In genomic region chr5:113735023-113735344, GRCm38 (mm10) we compare ENCODE assay signal across 8 mouse cellular contexts. TPM values are rescaled to one million over a fixed set of nuclear protein-coding genes. Genes with fewer than 3 reads are reported as not detected.
DNase-seq lines count a peak whose midpoint lies in the region; ATAC-seq and TF ChIP-seq lines count a peak whose summit lies in the region.

No protein-coding gene starts in this region.

- peak overlapping the region; percentile 97 for H3K27ac ChIP-seq in heart, embryonic 10.5 days
- H3K27ac ChIP-seq in hindbrain, embryonic 10.5 days, result peak overlapping the region; percentile 98
- peak overlapping the region; percentile 88 for H3K27ac ChIP-seq in liver, postnatal 0 days (ENCODE audit: low read depth)

- peaks cover 22% of the 10 kb centered on the region for H3K4me1 ChIP-seq in heart, embryonic 10.5 days
- H3K4me1 ChIP-seq in E14TG2a.4 (replicated peaks; ENCODE audit: low read depth, low read length), result peaks cover 74% of the 10 kb centered on the region
- peaks cover 39% of the 10 kb centered on the region for H3K4me1 ChIP-seq in hindbrain, embryonic 10.5 days (replicated peaks)
- H3K4me1 ChIP-seq in liver, postnatal 0 days (ENCODE audit: insufficient read depth), result peaks cover 15% of the 10 kb centered on the region

- no peak for TF ChIP-seq EP300 in liver, postnatal 0 days (IDR thresholded peaks at IDR 0.05; ENCODE audit: low read depth)

- H3K36me3 ChIP-seq in heart, embryonic 10.5 days, result peaks cover 25% of the 10 kb centered on the region
- peaks cover 32% of the 10 kb centered on the region for H3K36me3 ChIP-seq in E14TG2a.4 (ENCODE audit: insufficient read depth, low read length)
- H3K36me3 ChIP-seq in hindbrain, embryonic 10.5 days, result peaks cover 28% of the 10 kb centered on the region
- peaks cover 21% of the 10 kb centered on the region for H3K36me3 ChIP-seq in liver, postnatal 0 days (replicated peaks; ENCODE audit: insufficient read depth, low read length)

- no peaks in the 10 kb centered on the region for H3K27me3 ChIP-seq in heart, embryonic 10.5 days (ENCODE audit: insufficient read depth, poor library complexity, severe bottlenecking)
- H3K27me3 ChIP-seq in E14TG2a.4 (ENCODE audit: insufficient read depth, low read length), result no peaks in the 10 kb centered on the region
- no peaks in the 10 kb centered on the region for H3K27me3 ChIP-seq in hindbrain, embryonic 10.5 days (ENCODE audit: insufficient read depth, poor library complexity, severe bottlenecking)
- no peaks in the 10 kb centered on the region for H3K27me3 ChIP-seq in liver, postnatal 0 days (ENCODE audit: insufficient read depth, low read length)

- peak; percentile 55 for ATAC-seq in liver, postnatal 0 days

- peak overlapping the region; percentile 75 for H3K4me3 ChIP-seq in heart, embryonic 10.5 days
- peak overlapping the region; percentile 89 for H3K4me3 ChIP-seq in E14TG2a.4 (replicated peaks; ENCODE audit: low read length)
- H3K4me3 ChIP-seq in hindbrain, embryonic 10.5 days, result peak overlapping the region; percentile 81
- H3K4me3 ChIP-seq in liver, postnatal 0 days (ENCODE audit: low read depth, low read length), result peak overlapping the region; percentile 60

- 35% methylated on average over 7 of the region's 7 CpGs for WGBS in heart, embryonic 10.5 days
- WGBS in hindbrain, embryonic 10.5 days, result 29% methylated on average over 7 of the region's 7 CpGs
- 19% methylated on average over 7 of the region's 7 CpGs for WGBS in liver, postnatal 0 days (ENCODE audit: insufficient replicate concordance)

- DNase-seq in heart, embryonic 10.5 days (ENCODE audit: low spot score), result no peak
- no peak for DNase-seq in heart, postnatal 4 days
- DNase-seq in hindbrain, embryonic 10.5 days (ENCODE audit: low spot score), result no peak
- no peak for DNase-seq in liver, postnatal 0 days
- no peak for DNase-seq in embryo, embryonic 9.5 days (ENCODE audit: extremely low spot score)
- no peak for DNase-seq in ovary, postnatal 10 days (ENCODE audit: low spot score)
- no peak for DNase-seq in left cerebral cortex, adult 11 months (ENCODE audit: low spot score)

- H3K9ac ChIP-seq in liver, postnatal 0 days (replicated peaks), result peak overlapping the region; percentile 59

- TF ChIP-seq CTCF in E14TG2a.4 (conservative IDR thresholded peaks at IDR 0.05; ENCODE audit: low read length), result no peak
- TF ChIP-seq CTCF in liver, postnatal 0 days (IDR thresholded peaks at IDR 0.05; ENCODE audit: low read depth), result no peak

- H3K4me2 ChIP-seq in liver, postnatal 0 days (ENCODE audit: low read depth, low read length), result peak overlapping the region; percentile 88

- no peaks in the 10 kb centered on the region for H3K9me3 ChIP-seq in heart, embryonic 10.5 days
- no peaks in the 10 kb centered on the region for H3K9me3 ChIP-seq in E14TG2a.4 (ENCODE audit: low read length)
- H3K9me3 ChIP-seq in hindbrain, embryonic 10.5 days, result no peaks in the 10 kb centered on the region
- H3K9me3 ChIP-seq in liver, postnatal 0 days (ENCODE audit: low read length), result no peaks in the 10 kb centered on the region

RNA-seq across cellular contexts. Expression of gene Ficd, which starts 0.6 kb away (rescaled TPM):
- polyA plus RNA-seq in heart, embryonic 10.5 days (2016; fragmentation: Nextera tagmentation; extraction: Ambion mirVana), result 5.3 and 6.4 TPM in 2 replicates
- total RNA-seq in heart, postnatal 4 days (2021), result 1 to 10 TPM; 3.9 to 4.4 TPM
- polyA plus RNA-seq in hindbrain, embryonic 10.5 days (2016; fragmentation: Nextera tagmentation; extraction: Ambion mirVana), result 5.3 and 5.6 TPM in 2 replicates
- polyA plus RNA-seq in liver, postnatal 0 days (2015; fragmentation: Nextera tagmentation; extraction: Ambion mirVana), result 2.6 and 2.8 TPM in 2 replicates

RNA-seq across cellular contexts. Expression of gene 1700069L16Rik, which starts 10.4 kb away (rescaled TPM):
- not detected in 2 replicates for polyA plus RNA-seq in heart, embryonic 10.5 days (2016; fragmentation: Nextera tagmentation; extraction: Ambion mirVana)
- total RNA-seq in heart, postnatal 4 days (2021), result not detected
- not detected in 2 replicates for polyA plus RNA-seq in hindbrain, embryonic 10.5 days (2016; fragmentation: Nextera tagmentation; extraction: Ambion mirVana)
- polyA plus RNA-seq in liver, postnatal 0 days (2015; fragmentation: Nextera tagmentation; extraction: Ambion mirVana), result not detected in 2 replicates

RNA-seq across cellular contexts. Expression of gene Sart3, which starts 37.3 kb away (rescaled TPM):
- 46.0 and 63.9 TPM in 2 replicates for polyA plus RNA-seq in heart, embryonic 10.5 days (2016; fragmentation: Nextera tagmentation; extraction: Ambion mirVana)
- total RNA-seq in heart, postnatal 4 days (2021), result 10 to 100 TPM; 30.4 to 30.7 TPM
- polyA plus RNA-seq in hindbrain, embryonic 10.5 days (2016; fragmentation: Nextera tagmentation; extraction: Ambion mirVana), result 66.0 and 77.9 TPM in 2 replicates
- 6.9 and 7.9 TPM in 2 replicates for polyA plus RNA-seq in liver, postnatal 0 days (2015; fragmentation: Nextera tagmentation; extraction: Ambion mirVana)

RNA-seq across cellular contexts. Expression of gene Iscu, which starts 37.6 kb away (rescaled TPM):
- 98.7 and 105 TPM in 2 replicates for polyA plus RNA-seq in heart, embryonic 10.5 days (2016; fragmentation: Nextera tagmentation; extraction: Ambion mirVana)
- total RNA-seq in heart, postnatal 4 days (2021), result 100 to 1,000 TPM; 102 to 104 TPM
- 103 and 116 TPM in 2 replicates for polyA plus RNA-seq in hindbrain, embryonic 10.5 days (2016; fragmentation: Nextera tagmentation; extraction: Ambion mirVana)
- 109 TPM in 2 replicates for polyA plus RNA-seq in liver, postnatal 0 days (2015; fragmentation: Nextera tagmentation; extraction: Ambion mirVana)
